In genomic region chr2:58828910-58829600, GRCm38 (mm10) we compare ENCODE assay signal across 23 mouse cellular contexts. TPM values are rescaled to one million over a fixed set of nuclear protein-coding genes. Genes with fewer than 3 reads are reported as not detected.
DNase-seq lines count a peak whose midpoint lies in the region; ATAC-seq and TF ChIP-seq lines count a peak whose summit lies in the region.
"Had no signal": no experiment of that assay in that cellular context is flagged by ENCODE, and none has a peak within 500 bp of the region (broad histone marks: within the 10 kb centered on the region; RNA-seq: fewer than 3 reads in every experiment).

No protein-coding gene starts in this region.

- no peaks in the 10 kb centered on the region for H3K9me3 ChIP-seq in lung, embryonic 16.5 days (ENCODE audit: control insufficient read depth, low read length)
- no peaks in the 10 kb centered on the region for H3K9me3 ChIP-seq in stomach, embryonic 16.5 days (replicated peaks; ENCODE audit: control insufficient read depth, low read length)
- H3K9me3 ChIP-seq in neural tube, embryonic 15.5 days (replicated peaks), result no peaks in the 10 kb centered on the region
- H3K9me3 ChIP-seq: forebrain, embryonic 10.5 days; limb, embryonic 12.5 days; liver, embryonic 13.5 days had no signal

- H3K27ac ChIP-seq in kidney, adult 2 months (ENCODE audit: insufficient read depth, low read depth, low read length), result peak overlapping the region; percentile 63; the same call in 1 of the 2 replicates
- peak overlapping the region; percentile 91 for H3K27ac ChIP-seq in lung, embryonic 16.5 days (ENCODE audit: low read length)
- peak overlapping the region; percentile 87 for H3K27ac ChIP-seq in stomach, embryonic 16.5 days (ENCODE audit: low read length)
- no peak overlapping the region for H3K27ac ChIP-seq in neural tube, embryonic 15.5 days (replicated peaks)
- H3K27ac ChIP-seq: forebrain, embryonic 10.5 days; left cerebral cortex, adult 2 months; limb, embryonic 12.5 days; liver, embryonic 13.5 days had no signal

- no peak for TF ChIP-seq POLR2A in kidney, adult 2 months (IDR thresholded peaks at IDR 0.05; ENCODE audit: low read depth, low read length)

- peaks cover 18% of the 10 kb centered on the region; the same call in 1 of the 2 replicates for H3K4me1 ChIP-seq in kidney, adult 2 months (ENCODE audit: control insufficient read depth, insufficient read depth, low read length)
- H3K4me1 ChIP-seq in lung, embryonic 16.5 days (replicated peaks; ENCODE audit: control insufficient read depth, insufficient read depth, low read length), result no peaks in the 10 kb centered on the region; the same call in 1 of the 2 replicates
- no peaks in the 10 kb centered on the region for H3K4me1 ChIP-seq in stomach, embryonic 16.5 days (ENCODE audit: control insufficient read depth, insufficient read depth, low read length)
- peaks cover 4% of the 10 kb centered on the region; the same call in 1 of the 2 replicates for H3K4me1 ChIP-seq in neural tube, embryonic 15.5 days
- H3K4me1 ChIP-seq: limb, embryonic 12.5 days; liver, embryonic 13.5 days had no signal

- H3K9ac ChIP-seq in lung, embryonic 16.5 days (ENCODE audit: low read length), result no peak overlapping the region
- no peak overlapping the region for H3K9ac ChIP-seq in stomach, embryonic 16.5 days (ENCODE audit: low read length)
- no peak overlapping the region for H3K9ac ChIP-seq in neural tube, embryonic 15.5 days (replicated peaks)
- H3K9ac ChIP-seq: limb, embryonic 12.5 days; liver, embryonic 13.5 days had no signal

- ATAC-seq in lung, embryonic 16.5 days (ENCODE audit: low read depth), result peak; percentile 87
- peak; percentile 67 for ATAC-seq in stomach, embryonic 16.5 days (ENCODE audit: insufficient read depth, low FRiP score)
- no peak for ATAC-seq in neural tube, embryonic 15.5 days (ENCODE audit: low FRiP score)
- ATAC-seq: Patski had no signal

- intact Hi-C loops in left cerebral cortex, postnatal 4 days (cut with DNase I), result loop anchor here (10.0 kb wide), 1 partner anchor 606 kb away; no protein-coding TSS in a partner anchor

- no peaks in the 10 kb centered on the region for H3K36me3 ChIP-seq in kidney, adult 2 months (ENCODE audit: control insufficient read depth, insufficient read depth, low read length)
- no peaks in the 10 kb centered on the region for H3K36me3 ChIP-seq in lung, embryonic 16.5 days (ENCODE audit: control insufficient read depth, insufficient read depth, low read length)
- no peaks in the 10 kb centered on the region for H3K36me3 ChIP-seq in stomach, embryonic 16.5 days (ENCODE audit: control insufficient read depth, insufficient read depth, low read length)
- no peaks in the 10 kb centered on the region for H3K36me3 ChIP-seq in neural tube, embryonic 15.5 days
- H3K36me3 ChIP-seq: forebrain, embryonic 10.5 days; limb, embryonic 12.5 days; liver, embryonic 13.5 days had no signal

- no peak overlapping the region for H3K4me2 ChIP-seq in lung, embryonic 16.5 days (ENCODE audit: low read depth, low read length)
- no peak overlapping the region for H3K4me2 ChIP-seq in stomach, embryonic 16.5 days (ENCODE audit: low read depth, low read length)
- no peak overlapping the region for H3K4me2 ChIP-seq in neural tube, embryonic 15.5 days
- H3K4me2 ChIP-seq: limb, embryonic 12.5 days; liver, embryonic 13.5 days had no signal

- TF ChIP-seq CTCF in kidney, adult 2 months (conservative IDR thresholded peaks at IDR 0.05; ENCODE audit: insufficient read depth, insufficient read length, low read depth, low read length), result no peak

- peak; percentile 20 for DNase-seq in kidney, adult 2 months
- DNase-seq in kidney, postnatal 25 days, result no peak
- DNase-seq in fat pad, adult 2 months (ENCODE audit: extremely low read depth, low read depth, low spot score), result peak; percentile 10
- DNase-seq in left cerebral cortex, postnatal 4 days, result no peak
- DNase-seq: cerebellum, adult 8-10 months; gastrocnemius, postnatal 10 days; heart, postnatal 4 days; liver, embryonic 13.5 days; midbrain, embryonic 14.5 days had no signal

- no peaks in the 10 kb centered on the region for H3K27me3 ChIP-seq in kidney, adult 2 months (replicated peaks; ENCODE audit: control insufficient read depth, insufficient read depth, low read length)
- H3K27me3 ChIP-seq in lung, embryonic 16.5 days (ENCODE audit: control insufficient read depth, insufficient read depth, low read depth, low read length), result no peaks in the 10 kb centered on the region
- no peaks in the 10 kb centered on the region for H3K27me3 ChIP-seq in stomach, embryonic 16.5 days (ENCODE audit: control insufficient read depth, insufficient read depth, low read length)
- no peaks in the 10 kb centered on the region for H3K27me3 ChIP-seq in neural tube, embryonic 15.5 days (replicated peaks)
- H3K27me3 ChIP-seq: limb, embryonic 12.5 days; liver, embryonic 13.5 days; Patski had no signal

- no peak overlapping the region for H3K4me3 ChIP-seq in kidney, adult 2 months (ENCODE audit: insufficient read depth, low read depth, low read length)
- no peak overlapping the region for H3K4me3 ChIP-seq in lung, embryonic 16.5 days (ENCODE audit: low read length)
- no peak overlapping the region for H3K4me3 ChIP-seq in stomach, embryonic 16.5 days (replicated peaks; ENCODE audit: low read length)
- H3K4me3 ChIP-seq in neural tube, embryonic 15.5 days (replicated peaks), result no peak overlapping the region
- H3K4me3 ChIP-seq: forebrain, embryonic 10.5 days; left cerebral cortex, adult 2 months; limb, embryonic 12.5 days; liver, embryonic 13.5 days; myocyte had no signal

- 70% methylated on average over 3 of the region's 3 CpGs for WGBS in kidney, adult 2 months
- 49% methylated on average over 3 of the region's 3 CpGs for WGBS in lung, embryonic 16.5 days
- WGBS in stomach, embryonic 16.5 days, result 51% methylated on average over 3 of the region's 3 CpGs
- 88% methylated on average over 3 of the region's 3 CpGs for WGBS in neural tube, embryonic 15.5 days

RNA-seq across cellular contexts. Expression of gene Gm11099, which starts 30.2 kb away (rescaled TPM):
- not detected in 2 replicates for polyA plus RNA-seq in kidney, adult 2 months (2012; rRNA removed)
- polyA plus RNA-seq in lung, embryonic 16.5 days (2015; fragmentation: Nextera tagmentation; extraction: Ambion mirVana), result not detected in 2 replicates
- polyA plus RNA-seq in stomach, embryonic 16.5 days (2015; fragmentation: Nextera tagmentation; extraction: Ambion mirVana), result not detected in 2 replicates
- not detected for total RNA-seq in left cerebral cortex, postnatal 4 days (2021)
- not detected in 2 replicates for polyA plus RNA-seq in neural tube, embryonic 15.5 days (2015; fragmentation: Nextera tagmentation; extraction: Ambion mirVana)
- total RNA-seq: adrenal gland, postnatal 4 days; gastrocnemius, postnatal 10 days; heart, postnatal 4 days; left cerebral cortex, adult 2 months; megakaryocyte, adult 5-6 weeks; neutrophil, adult 5-6 weeks had no signal
- polyA plus RNA-seq: cortical plate, adult 2 months; forebrain, embryonic 10.5 days; kidney, embryonic 14.5 days; limb, embryonic 12.5 days; liver, embryonic 13.5 days; midbrain, embryonic 14.5 days; myocyte; Patski; small intestine, adult 2 months had no signal

Comparison
In these comparisons a context has a peak if more than half of its experiments do, and no peak if none do; other contexts are left out.
1. DNase-seq: peak in kidney, adult 2 months (single experiment) and fat pad, adult 2 months (single experiment); none in kidney, postnatal 25 days (0 of 2) and left cerebral cortex, postnatal 4 days (single experiment).